Mouse (Mus musculus) neural tube, embryonic 14.5 days (tissue): ENCODE results near the gene Flg. TPM values are rescaled to one million over a fixed set of nuclear protein-coding genes. Genes with fewer than 3 reads are reported as not detected.

Source experiments
- ATAC-seq: fragments of 200-750 bp; cut with Nextera tagmentation; 2 replicates; pipeline ENCODE4 v1.8.0; 2017; ENCODE audit warnings: low read depth, mild to moderate bottlenecking, moderate TSS enrichment, moderate library complexity
- H3K27ac ChIP-seq: fragments of 300-500 bp; sonication (generic); 2 replicates; pipeline ENCODE4 v1.5.1; 2014; ENCODE audit warnings: low read depth, mild to moderate bottlenecking, control low read depth, low read length, moderate library complexity, mixed read lengths
- H3K27me3 ChIP-seq: fragments of 300-500 bp; sonication (generic); 2 replicates; pipeline ENCODE4 v1.6.1; 2014; ENCODE audit warnings: low read length; ENCODE audit not compliant: control insufficient read depth, insufficient read depth
- H3K36me3 ChIP-seq: fragments of 300-500 bp; sonication (generic); 2 replicates; pipeline ENCODE4 v1.6.1; 2014; ENCODE audit warnings: low read length, mixed read lengths; ENCODE audit not compliant: control insufficient read depth, insufficient read depth
- H3K4me1 ChIP-seq: fragments of 300-500 bp; sonication (generic); 2 replicates; pipeline ENCODE4 v1.6.1; 2014; ENCODE audit warnings: low read length; ENCODE audit not compliant: control insufficient read depth, insufficient read depth
- H3K4me2 ChIP-seq: fragments of 300-500 bp; sonication (generic); 2 replicates; pipeline ENCODE4 v1.6.1; 2014; ENCODE audit warnings: mild to moderate bottlenecking, low read depth, low read length, control low read depth
- H3K4me3 ChIP-seq: fragments of 300-500 bp; sonication (generic); 2 replicates; pipeline ENCODE4 v1.5.1; 2014; ENCODE audit warnings: low read depth, low read length, control low read depth, mixed read lengths
- H3K9ac ChIP-seq: fragments of 300-500 bp; sonication (generic); replicated peaks from 2 replicates; pipeline ENCODE4 v1.6.1; 2014; ENCODE audit warnings: low read depth, mild to moderate bottlenecking, control low read depth, low read length, mixed read lengths
- H3K9me3 ChIP-seq: fragments of 300-500 bp; sonication (generic); 2 replicates; pipeline ENCODE4 v1.6.1; 2016; ENCODE audit warnings: low read length; ENCODE audit not compliant: control insufficient read depth
- WGBS: fragments of 180-500 bp; shearing (Covaris S2); extraction: QIAGEN DNeasy Blood & Tissue Kit; methylation state at CpG from one replicate; pipeline ENCODE4 v1.1.7; 2014; 5-methylcytosine and 5-hydroxymethylcytosine counted together
- polyA plus RNA-seq: library from polyadenylated mRNA; unstranded; fragments of >200 nt; fragmentation: Nextera tagmentation; extraction: Ambion mirVana; gene quantifications from 2 replicates; pipeline ENCODE4 v1.2.1, GENCODE M21; 2014

Gene Flg
- not detected in 2 replicates for polyA plus RNA-seq

GRCm38 (mm10) chr3:93273223-93273622 lies at the start of gene Flg:
Gene Flg (plus strand): TSS chr3:93273523.
- Histone ChIP-seq H3K4me2 (no peak within 1 kb of the TSS), H3K9me3 (no peaks in the 10 kb centered on the region), H3K27ac (no peak within 1 kb of the TSS), H3K4me3 (no peak within 1 kb of the TSS), H3K9ac (no peak within 1 kb of the TSS), H3K36me3 (no peaks in the 10 kb centered on the region), H3K27me3 (no peaks in the 10 kb centered on the region), H3K4me1 (no peaks in the 10 kb centered on the region)
- no peak for ATAC-seq
- 92% methylated on average over 2 of the region's 2 CpGs for WGBS

- H3K27me3 ChIP-seq = no peaks in the 10 kb centered on the region
- H3K9me3 ChIP-seq = no peaks in the 10 kb centered on the region
- H3K4me2 ChIP-seq = no peak overlapping the region
- no peaks in the 10 kb centered on the region for H3K36me3 ChIP-seq
- no peak overlapping the region for H3K27ac ChIP-seq
- no peak for ATAC-seq
- H3K4me3 ChIP-seq = no peak overlapping the region
- no peaks in the 10 kb centered on the region for H3K4me1 ChIP-seq
- WGBS = 87% methylated on average over 2 of the region's 2 CpGs
- no peak overlapping the region for H3K9ac ChIP-seq
Observed at GRCm38 (mm10) chr3:93297542-93297941, 24.2 kb downstream of the Flg start.

DNA sequence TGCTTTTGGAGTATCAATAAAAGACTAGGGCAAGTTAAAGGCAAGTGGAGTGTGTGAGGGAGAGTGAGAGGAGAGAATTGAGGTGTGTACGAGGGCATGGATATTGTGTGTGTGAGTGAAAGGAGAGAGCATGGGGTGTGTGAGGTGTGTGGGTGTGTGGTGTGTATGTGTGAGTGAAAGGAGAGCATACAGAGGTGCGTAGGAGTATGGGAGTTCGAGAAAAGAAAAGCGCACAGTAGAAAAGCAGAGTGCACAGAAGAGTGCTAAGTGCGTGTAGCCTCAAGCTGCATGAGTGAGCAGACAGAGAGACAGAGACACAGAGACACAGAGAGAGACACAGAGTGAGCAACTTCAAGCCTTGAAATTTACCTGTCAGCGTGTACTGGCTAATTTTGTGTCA lies 26.5 kb downstream of the Flg start:
- WGBS = 91% methylated on average over 6 of the region's 6 CpGs
- Histone ChIP-seq H3K9me3 (no peaks in the 10 kb centered on the region), H3K27me3 (no peaks in the 10 kb centered on the region), H3K4me2 (no peak overlapping the region), H3K36me3 (no peaks in the 10 kb centered on the region), H3K4me3 (no peak overlapping the region), H3K4me1 (no peaks in the 10 kb centered on the region), H3K27ac (no peak overlapping the region), H3K9ac (no peak overlapping the region)
- ATAC-seq = no peak

DNA sequence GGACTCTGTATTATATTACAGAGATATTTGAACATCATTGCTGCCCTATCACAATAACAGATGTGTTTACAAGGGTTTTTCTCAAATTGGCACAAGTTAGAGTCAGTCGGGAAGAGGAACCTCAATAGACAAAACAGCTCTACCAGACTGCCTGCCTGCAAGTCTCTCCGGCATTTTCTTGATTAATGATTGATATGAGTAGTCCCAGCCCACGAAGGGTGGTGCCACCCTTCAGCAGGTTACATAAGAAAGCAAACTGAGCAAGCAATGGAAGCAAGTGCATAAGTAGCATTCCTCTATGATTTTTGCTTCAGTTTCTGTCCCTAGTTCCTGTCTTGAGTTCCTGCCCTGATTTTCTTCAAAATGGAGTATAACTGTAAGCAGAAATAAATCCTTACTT lies 28.6 kb downstream of the Flg start:
- no peak overlapping the region for H3K4me3 ChIP-seq
- ATAC-seq = no peak
- H3K9ac ChIP-seq = no peak overlapping the region
- no peaks in the 10 kb centered on the region for H3K9me3 ChIP-seq
- no peaks in the 10 kb centered on the region for H3K27me3 ChIP-seq
- 78% methylated on average over 3 of the region's 3 CpGs for WGBS
- H3K36me3 ChIP-seq = no peaks in the 10 kb centered on the region
- H3K4me1 ChIP-seq = no peaks in the 10 kb centered on the region
- no peak overlapping the region for H3K4me2 ChIP-seq
- no peak overlapping the region for H3K27ac ChIP-seq

DNA sequence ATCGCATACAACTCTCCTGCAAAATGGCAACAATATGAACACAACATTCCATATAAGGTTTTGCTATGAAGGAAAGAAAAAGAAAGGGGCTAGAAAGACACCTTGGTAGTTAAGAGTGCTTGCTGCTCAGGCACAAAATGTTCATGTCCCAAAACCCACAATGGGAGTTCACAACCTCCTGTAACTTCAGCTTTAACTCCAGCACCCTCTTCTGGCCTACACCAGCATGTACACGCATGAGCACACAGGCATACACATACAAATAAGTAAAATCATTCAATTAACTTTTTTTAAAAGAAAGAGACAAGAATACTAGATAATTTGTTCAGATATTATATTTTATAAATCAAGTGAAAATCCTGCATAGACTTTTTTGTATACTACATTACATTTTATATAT lies 32.8 kb downstream of the Flg start:
- H3K9ac ChIP-seq = no peak overlapping the region
- H3K4me3 ChIP-seq = no peak overlapping the region
- 71% methylated on average over 2 of the region's 2 CpGs for WGBS
- H3K27ac ChIP-seq = no peak overlapping the region
- H3K27me3 ChIP-seq = no peaks in the 10 kb centered on the region
- no peaks in the 10 kb centered on the region for H3K4me1 ChIP-seq
- ATAC-seq = no peak
- no peaks in the 10 kb centered on the region for H3K36me3 ChIP-seq
- H3K9me3 ChIP-seq = no peaks in the 10 kb centered on the region
- no peak overlapping the region for H3K4me2 ChIP-seq

GRCm38 (mm10) chr3:93311371-93311770 lies 38.0 kb downstream of the Flg start:
- 75% methylated on average over 3 of the region's 3 CpGs for WGBS
- no peak overlapping the region for H3K4me3 ChIP-seq
- H3K4me1 ChIP-seq = no peaks in the 10 kb centered on the region
- H3K27me3 ChIP-seq = no peaks in the 10 kb centered on the region
- H3K4me2 ChIP-seq = no peak overlapping the region
- H3K9me3 ChIP-seq = no peaks in the 10 kb centered on the region
- no peak overlapping the region for H3K9ac ChIP-seq
- no peak for ATAC-seq
- no peaks in the 10 kb centered on the region for H3K36me3 ChIP-seq
- H3K27ac ChIP-seq = no peak overlapping the region

- no peak overlapping the region for H3K27ac ChIP-seq
- no peak overlapping the region for H3K4me3 ChIP-seq
- WGBS = 100% methylated on average over 1 of the region's 1 CpGs
- H3K4me2 ChIP-seq = no peak overlapping the region
- ATAC-seq = no peak
- H3K9me3 ChIP-seq = no peaks in the 10 kb centered on the region
- H3K4me1 ChIP-seq = no peaks in the 10 kb centered on the region
- H3K9ac ChIP-seq = no peak overlapping the region
- no peaks in the 10 kb centered on the region for H3K36me3 ChIP-seq
- H3K27me3 ChIP-seq = no peaks in the 10 kb centered on the region
Observed at GRCm38 (mm10) chr3:93314388-93314787, 41.1 kb downstream of the Flg start.

GRCm38 (mm10) chr3:93319449-93319848 lies 46.1 kb downstream of the Flg start, which contains the start of gene Hrnr:
Gene Hrnr (plus strand): TSS chr3:93319749.
- Histone ChIP-seq H3K4me1 (no peaks in the 10 kb centered on the region), H3K4me3 (no peak within 1 kb of the TSS), H3K36me3 (no peaks in the 10 kb centered on the region), H3K9me3 (no peaks in the 10 kb centered on the region), H3K4me2 (no peak within 1 kb of the TSS), H3K9ac (no peak within 1 kb of the TSS), H3K27me3 (no peaks in the 10 kb centered on the region), H3K27ac (no peak within 1 kb of the TSS)
- WGBS = 83% methylated on average over 2 of the region's 2 CpGs
- ATAC-seq = no peak

DNA sequence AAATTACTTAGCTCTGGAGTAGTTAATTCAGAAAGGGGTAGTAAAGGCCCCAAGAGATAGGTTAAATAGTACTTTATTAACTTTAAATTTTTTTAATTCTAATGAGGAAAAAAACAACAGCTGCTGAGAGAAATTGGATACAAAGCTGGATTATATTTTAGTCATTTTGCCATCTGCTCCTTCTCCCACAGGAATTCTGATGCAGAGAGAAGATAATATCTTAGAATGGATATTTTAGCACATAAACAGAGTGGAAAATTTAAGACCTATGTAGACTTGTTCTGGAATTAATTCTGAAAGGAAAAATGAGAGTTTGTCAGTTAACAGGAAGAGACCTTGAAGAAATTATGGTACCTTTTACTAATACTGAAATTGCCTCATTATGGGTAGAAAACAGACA lies 64.4 kb downstream of the Flg start:
- Histone ChIP-seq H3K36me3 (no peaks in the 10 kb centered on the region), H3K27ac (no peak overlapping the region), H3K9me3 (no peaks in the 10 kb centered on the region), H3K9ac (no peak overlapping the region), H3K27me3 (no peaks in the 10 kb centered on the region), H3K4me2 (no peak overlapping the region), H3K4me3 (no peak overlapping the region), H3K4me1 (no peaks in the 10 kb centered on the region)
- no peak for ATAC-seq

- H3K9ac ChIP-seq = no peak overlapping the region
- no peaks in the 10 kb centered on the region for H3K9me3 ChIP-seq
- no peak overlapping the region for H3K27ac ChIP-seq
- H3K27me3 ChIP-seq = no peaks in the 10 kb centered on the region
- no peaks in the 10 kb centered on the region for H3K4me1 ChIP-seq
- WGBS = 92% methylated on average over 4 of the region's 4 CpGs
- H3K4me2 ChIP-seq = no peak overlapping the region
- ATAC-seq = no peak
- H3K36me3 ChIP-seq = no peaks in the 10 kb centered on the region
- no peak overlapping the region for H3K4me3 ChIP-seq
Observed at GRCm38 (mm10) chr3:93340021-93340420, 66.7 kb downstream of the Flg start.
